Mouse (Mus musculus): Measurements from ENCODE around the gene Srgn. TPM values are rescaled to one million over a fixed set of nuclear protein-coding genes. Genes with fewer than 3 reads are reported as not detected.

The Srgn gene
- polyA plus RNA-seq, 1 experiment from 2014 or later = 4.1 TPM

DNA sequence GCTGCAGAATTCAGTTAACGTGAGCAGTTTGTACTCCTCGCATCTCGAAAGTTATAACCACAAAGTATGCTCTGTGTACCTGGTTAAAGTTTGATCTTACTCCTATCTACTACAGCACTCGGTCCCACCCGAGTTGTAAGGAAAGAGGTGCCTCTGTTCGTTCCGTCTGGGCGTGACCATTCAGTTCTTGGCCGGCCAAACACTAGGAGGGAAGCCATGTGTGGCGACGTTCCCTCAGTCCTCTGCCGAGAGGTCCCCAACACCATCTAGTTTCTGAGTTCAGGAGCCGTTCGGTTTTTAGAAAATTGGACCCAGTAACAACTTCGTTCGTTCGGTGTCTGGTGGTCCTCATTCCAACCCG lies 77.0 kb downstream of the Srgn start:
- H3K27ac ChIP-seq = peak overlapping the region; percentile 99
- H3K27me3 ChIP-seq (ENCODE audit: insufficient read depth, poor library complexity, severe bottlenecking) = no peaks in the 10 kb centered on the region
- H3K4me1 ChIP-seq = peaks cover 12% of the 10 kb centered on the region
- H3K9me3 ChIP-seq = no peaks in the 10 kb centered on the region
- 32% methylated on average over 18 of the region's 18 CpGs for WGBS
- H3K36me3 ChIP-seq = peaks cover 23% of the 10 kb centered on the region
- no peak for DNase-seq (ENCODE audit: low spot score)
- peak overlapping the region; percentile 96 for H3K4me3 ChIP-seq

DNA sequence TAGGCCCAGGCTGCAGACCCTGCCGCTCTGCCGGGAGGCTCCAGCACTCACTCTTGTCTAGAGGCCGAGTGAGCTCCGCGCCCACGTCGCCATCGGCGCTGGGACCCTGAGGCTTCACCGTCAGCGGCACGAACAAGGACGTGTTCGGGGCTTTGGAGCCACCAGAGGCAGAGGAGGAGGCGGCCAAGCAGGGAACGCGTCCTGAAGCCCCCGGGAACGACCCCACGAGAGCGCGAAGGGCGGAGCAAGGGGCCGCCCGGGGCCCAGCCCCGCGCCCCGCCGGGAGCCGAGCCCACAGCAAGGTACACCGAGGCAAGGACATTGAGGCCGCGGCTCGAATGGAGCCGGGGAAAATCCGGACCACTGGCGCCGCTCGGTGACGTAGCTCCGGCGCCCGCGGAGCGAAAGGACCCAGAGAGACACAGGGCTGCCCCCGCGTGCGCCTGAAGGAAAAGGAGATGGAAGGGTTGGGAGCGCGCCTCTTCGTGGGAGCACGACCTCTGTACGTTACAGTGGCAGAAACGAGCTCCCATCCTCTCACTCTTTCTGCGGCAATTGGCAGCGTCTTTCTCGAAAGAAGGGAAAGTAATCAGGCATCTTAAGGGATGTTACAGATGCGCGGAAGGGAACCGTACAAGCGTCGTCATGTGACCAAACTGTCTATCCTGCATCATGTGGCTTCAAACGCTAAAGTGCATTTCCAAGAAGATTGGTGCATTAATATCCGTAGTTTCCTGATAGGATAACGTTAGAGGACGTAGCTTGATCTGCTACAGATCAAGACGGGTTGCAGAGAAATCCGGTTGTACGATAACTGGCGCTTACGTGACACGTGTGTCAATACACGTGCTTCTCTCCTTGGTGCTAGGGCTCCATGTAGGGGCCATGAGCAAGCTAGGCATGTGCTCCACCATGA lies 77.6 kb downstream of the Srgn start, which contains the start of the genes 4930507D05Rik and Supv3l1:
Gene 4930507D05Rik (plus strand): TSS at position 126 of the 916 bp plus-strand sequence.
Gene Supv3l1 (minus strand): TSS at position 375 of the 916 bp plus-strand sequence.
- Histone ChIP-seq H3K4me1 (peaks cover 12% of the 10 kb centered on the region), H3K27ac (peak within 1 kb of the TSS; percentile 99), H3K27me3 (ENCODE audit: insufficient read depth, poor library complexity, severe bottlenecking) (no peaks in the 10 kb centered on the region), H3K9me3 (no peaks in the 10 kb centered on the region), H3K36me3 (peaks cover 29% of the 10 kb centered on the region), H3K4me3 (peak within 1 kb of the TSS; percentile 96)
- WGBS = under 1% methylated on average over 73 of the region's 73 CpGs
- DNase-seq (ENCODE audit: low spot score) = peak; percentile 92

Other genes starting within 250 kb of the Srgn start
- 157 and 286 TPM in 2 replicates for gene Hk1, start 147.5 kb downstream of the Srgn start, polyA plus RNA-seq (2016; fragmentation: Nextera tagmentation; extraction: Ambion mirVana)
- gene Hkdc1, start 105.0 kb downstream of the Srgn start, polyA plus RNA-seq (2016; fragmentation: Nextera tagmentation; extraction: Ambion mirVana) = 2.2 and 4.7 TPM in 2 replicates
- 0.76 and 0.95 TPM in 2 replicates for gene 4930507D05Rik, start 78.0 kb downstream of the Srgn start, polyA plus RNA-seq (2016; fragmentation: Nextera tagmentation; extraction: Ambion mirVana)
- 32.8 and 36.0 TPM in 2 replicates for gene Supv3l1, start 77.7 kb downstream of the Srgn start, polyA plus RNA-seq (2016; fragmentation: Nextera tagmentation; extraction: Ambion mirVana)
- 72.3 and 79.3 TPM in 2 replicates for gene Vps26a, start 40.6 kb downstream of the Srgn start, polyA plus RNA-seq (2016; fragmentation: Nextera tagmentation; extraction: Ambion mirVana)
- gene Kif1bp, start 51.0 kb upstream of the Srgn start, polyA plus RNA-seq (2016; fragmentation: Nextera tagmentation; extraction: Ambion mirVana) = 31.5 and 33.9 TPM in 2 replicates
- gene Ddx21, start 74.8 kb upstream of the Srgn start, polyA plus RNA-seq (2016; fragmentation: Nextera tagmentation; extraction: Ambion mirVana) = 20.5 and 26.4 TPM in 2 replicates
- 105 and 114 TPM in 2 replicates for gene Ddx50, start 123.8 kb upstream of the Srgn start, polyA plus RNA-seq (2016; fragmentation: Nextera tagmentation; extraction: Ambion mirVana)
- gene Stox1, start 198.7 kb upstream of the Srgn start, polyA plus RNA-seq (2016; fragmentation: Nextera tagmentation; extraction: Ambion mirVana) = 0.83 and 2.2 TPM in 2 replicates

Measured in heart, embryonic 10.5 days (tissue).